In genomic region chr14:27102720-27103119, GRCm38 (mm10) we compare ENCODE assay signal across 12 mouse cellular contexts. TPM values are rescaled to one million over a fixed set of nuclear protein-coding genes. Genes with fewer than 3 reads are reported as not detected.
DNase-seq lines count a peak whose midpoint lies in the region; ATAC-seq lines count a peak whose summit lies in the region.
"Had no signal": no experiment of that assay in that cellular context is flagged by ENCODE, and none has a peak within 500 bp of the region (broad histone marks: within the 10 kb centered on the region; RNA-seq: fewer than 3 reads in every experiment).

No protein-coding gene starts in this region.

- H3K4me1 ChIP-seq in forebrain, embryonic 12.5 days = peaks cover 9% of the 10 kb centered on the region
- peaks cover 8% of the 10 kb centered on the region for H3K4me1 ChIP-seq in forebrain, embryonic 10.5 days
- H3K4me1 ChIP-seq in limb, embryonic 11.5 days (ENCODE audit: control insufficient read depth, insufficient read depth, low read length) = no peaks in the 10 kb centered on the region
- no peaks in the 10 kb centered on the region for H3K4me1 ChIP-seq in limb, embryonic 10.5 days
- no peaks in the 10 kb centered on the region for H3K4me1 ChIP-seq in kidney, embryonic 15.5 days
- H3K4me1 ChIP-seq: heart, embryonic 15.5 days had no signal

- no peak for ATAC-seq in forebrain, embryonic 12.5 days (ENCODE audit: low FRiP score)
- no peak for ATAC-seq in limb, embryonic 11.5 days (ENCODE audit: insufficient number of reproducible peaks, low FRiP score, low TSS enrichment, low read depth)
- ATAC-seq in kidney, embryonic 15.5 days (replicated peaks; ENCODE audit: low FRiP score) = no peak

- H3K27me3 ChIP-seq in forebrain, embryonic 12.5 days = no peaks in the 10 kb centered on the region
- H3K27me3 ChIP-seq in forebrain, embryonic 10.5 days (ENCODE audit: poor library complexity, severe bottlenecking) = no peaks in the 10 kb centered on the region
- H3K27me3 ChIP-seq in limb, embryonic 11.5 days (ENCODE audit: control insufficient read depth, insufficient read depth, low read length) = no peaks in the 10 kb centered on the region
- no peaks in the 10 kb centered on the region for H3K27me3 ChIP-seq in limb, embryonic 10.5 days (ENCODE audit: low read depth, poor library complexity, severe bottlenecking)
- no peaks in the 10 kb centered on the region for H3K27me3 ChIP-seq in kidney, embryonic 15.5 days
- H3K27me3 ChIP-seq: heart, embryonic 15.5 days had no signal

- no peak overlapping the region for H3K4me3 ChIP-seq in forebrain, embryonic 12.5 days (replicated peaks)
- no peak overlapping the region for H3K4me3 ChIP-seq in forebrain, embryonic 10.5 days
- no peak overlapping the region for H3K4me3 ChIP-seq in limb, embryonic 11.5 days (ENCODE audit: low read depth, low read length)
- H3K4me3 ChIP-seq in limb, embryonic 10.5 days = no peak overlapping the region
- H3K4me3 ChIP-seq in kidney, embryonic 15.5 days (replicated peaks) = no peak overlapping the region
- H3K4me3 ChIP-seq: heart, embryonic 15.5 days had no signal

- intact Hi-C loops in left cerebral cortex, postnatal 10 days (cut with DNase I) = no loop called here

- H3K36me3 ChIP-seq in forebrain, embryonic 12.5 days (replicated peaks) = no peaks in the 10 kb centered on the region; the same call in 1 of the 2 replicates
- H3K36me3 ChIP-seq in forebrain, embryonic 10.5 days (replicated peaks) = peaks cover 89% of the 10 kb centered on the region
- H3K36me3 ChIP-seq in limb, embryonic 11.5 days (ENCODE audit: control insufficient read depth, insufficient read depth, low read length) = peaks cover 12% of the 10 kb centered on the region
- peaks cover 99% of the 10 kb centered on the region for H3K36me3 ChIP-seq in limb, embryonic 10.5 days
- peaks cover 59% of the 10 kb centered on the region for H3K36me3 ChIP-seq in kidney, embryonic 15.5 days

- no peak overlapping the region for H3K4me2 ChIP-seq in forebrain, embryonic 12.5 days
- no peak overlapping the region for H3K4me2 ChIP-seq in limb, embryonic 11.5 days (ENCODE audit: low read depth, severe bottlenecking)
- no peak overlapping the region for H3K4me2 ChIP-seq in kidney, embryonic 15.5 days
- H3K4me2 ChIP-seq: heart, embryonic 15.5 days; liver, embryonic 11.5 days had no signal

- WGBS in forebrain, embryonic 12.5 days = 73% methylated on average over 6 of the region's 6 CpGs
- WGBS in forebrain, embryonic 10.5 days = 82% methylated on average over 6 of the region's 6 CpGs
- 76% methylated on average over 6 of the region's 6 CpGs for WGBS in limb, embryonic 11.5 days
- 82% methylated on average over 6 of the region's 6 CpGs for WGBS in limb, embryonic 10.5 days
- 83% methylated on average over 6 of the region's 6 CpGs for WGBS in kidney, embryonic 15.5 days

- H3K9me3 ChIP-seq in forebrain, embryonic 12.5 days = no peaks in the 10 kb centered on the region
- H3K9me3 ChIP-seq in forebrain, embryonic 10.5 days = no peaks in the 10 kb centered on the region
- no peaks in the 10 kb centered on the region for H3K9me3 ChIP-seq in limb, embryonic 11.5 days (ENCODE audit: control insufficient read depth, low read length)
- no peaks in the 10 kb centered on the region for H3K9me3 ChIP-seq in limb, embryonic 10.5 days (replicated peaks)
- no peaks in the 10 kb centered on the region for H3K9me3 ChIP-seq in kidney, embryonic 15.5 days (replicated peaks)
- H3K9me3 ChIP-seq: heart, embryonic 15.5 days had no signal

- no peak for DNase-seq in forebrain, embryonic 10.5 days (ENCODE audit: extremely low spot score, low spot score)
- no peak for DNase-seq in limb, embryonic 11.5 days (ENCODE audit: low spot score)
- DNase-seq in limb, embryonic 10.5 days (ENCODE audit: low spot score) = no peak
- peak; percentile 40 to 50 for DNase-seq in left cerebral cortex, postnatal 10 days (ENCODE audit: extremely low spot score in 1 of 2, low spot score in 2 of 2)
- DNase-seq in right cerebral cortex, postnatal 36 days (ENCODE audit: low spot score in 2 of 2) = peak; percentile 30 to 42
- DNase-seq in lung, postnatal 36 days = no peak
- DNase-seq: adrenal gland, adult 8-10 months; thymus, adult 2 months had no signal

- H3K9ac ChIP-seq in forebrain, embryonic 12.5 days = no peak overlapping the region
- no peak overlapping the region for H3K9ac ChIP-seq in limb, embryonic 11.5 days (ENCODE audit: low read length)
- no peak overlapping the region for H3K9ac ChIP-seq in kidney, embryonic 15.5 days
- H3K9ac ChIP-seq: heart, embryonic 15.5 days had no signal

- 0 out of 2 replicates have a peak overlapping the region, but pooled peaks have one; percentile 20 for H3K27ac ChIP-seq in forebrain, embryonic 12.5 days
- H3K27ac ChIP-seq in forebrain, embryonic 10.5 days = no peak overlapping the region
- H3K27ac ChIP-seq in limb, embryonic 11.5 days (replicated peaks; ENCODE audit: low read depth, low read length) = 0 out of 2 replicates have a peak overlapping the region, but pooled peaks have one; percentile 8
- no peak overlapping the region for H3K27ac ChIP-seq in limb, embryonic 10.5 days
- no peak overlapping the region for H3K27ac ChIP-seq in kidney, embryonic 15.5 days
- H3K27ac ChIP-seq: heart, embryonic 15.5 days had no signal

RNA-seq across cellular contexts. Expression of gene Arhgef3, which starts 12.0 kb away (rescaled TPM):
- 1.8 and 2.4 TPM in 2 replicates for polyA plus RNA-seq in forebrain, embryonic 12.5 days (2016; fragmentation: Nextera tagmentation; extraction: Ambion mirVana)
- 1.6 and 2.4 TPM in 2 replicates for polyA plus RNA-seq in forebrain, embryonic 10.5 days (2016; fragmentation: Nextera tagmentation; extraction: Ambion mirVana)
- polyA plus RNA-seq in limb, embryonic 11.5 days (2014; fragmentation: Nextera tagmentation; extraction: Ambion mirVana) = 17.8 and 18.7 TPM in 2 replicates
- polyA plus RNA-seq in limb, embryonic 10.5 days (2016; fragmentation: Nextera tagmentation; extraction: Ambion mirVana) = 4.4 and 8.4 TPM in 2 replicates
- total RNA-seq in left cerebral cortex, postnatal 10 days (2021) = 10 to 100 TPM; 37.4 to 41.2 TPM
- 15.3 and 17.2 TPM in 2 replicates for polyA plus RNA-seq in kidney, embryonic 15.5 days (2015; fragmentation: Nextera tagmentation; extraction: Ambion mirVana)

Comparison
In these comparisons a context has a peak if more than half of its experiments do, and no peak if none do; other contexts are left out.
1. H3K27ac ChIP-seq: peak in forebrain, embryonic 12.5 days (single experiment) and limb, embryonic 11.5 days (single experiment); none in forebrain, embryonic 10.5 days (single experiment), limb, embryonic 10.5 days (single experiment) and kidney, embryonic 15.5 days (single experiment).
2. DNase-seq: peak in left cerebral cortex, postnatal 10 days (2 of 2) and right cerebral cortex, postnatal 36 days (2 of 2); none in forebrain, embryonic 10.5 days (single experiment), limb, embryonic 11.5 days (single experiment), limb, embryonic 10.5 days (single experiment) and lung, postnatal 36 days (single experiment).